Mouse (Mus musculus) liver, adult 2 months (tissue): Measurements from ENCODE around the gene Mpp6.

Experiments used
- CTCF ChIP-seq: fragments of 200-500 bp; IDR thresholded peaks from 2 replicates; pipeline ENCODE4 v1.5.1; 2011; ENCODE audit warnings: low read depth, low read length, control low read depth
- POLR2A ChIP-seq: fragments of 200-500 bp; IDR thresholded peaks from 2 replicates; pipeline ENCODE4 v1.6.1; 2011; ENCODE audit warnings: low read length, control low read depth; ENCODE audit not compliant: insufficient read depth; ENCODE audit errors: extremely low read depth

DNA sequence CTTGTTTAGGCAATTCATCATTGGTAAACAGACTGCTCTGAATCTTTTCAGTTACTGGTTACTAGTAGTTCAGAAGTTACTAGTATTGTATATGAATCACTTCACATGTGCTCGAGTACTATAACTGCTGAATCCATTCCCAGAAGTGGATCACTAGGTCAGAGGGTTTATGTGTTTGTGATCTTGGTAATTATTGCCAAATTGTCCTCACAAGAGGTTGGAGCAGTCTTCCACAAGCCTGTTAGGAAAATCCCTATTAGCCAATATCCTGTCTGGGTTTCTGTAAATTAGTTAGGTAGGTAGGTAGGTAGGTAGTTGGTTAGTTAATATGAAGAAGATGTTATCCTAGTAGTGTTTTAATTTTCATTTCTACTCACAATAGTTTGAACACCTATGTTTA lies 65.7 kb downstream of the Mpp6 start:
- TF ChIP-seq CTCF (no peak), POLR2A (no peak)
